Mouse (Mus musculus) neural tube, embryonic 14.5 days (tissue): ENCODE measurements at regions not wholly inside any gene's neighbourhood (a gene's known extent, or its start where the extent isn't known, plus 50 kb on each side); places are given as distances from the start of the nearest gene placed in this dataset.
"Not testable (repeated sequence)": the region's sequence is repeated elsewhere in the genome, so short reads cannot be mapped to it uniquely, and the experiment has no call there.

Source experiments
- ATAC-seq: fragments of 200-750 bp; cut with Nextera tagmentation; 2 replicates; pipeline ENCODE4 v1.8.0; 2017; ENCODE audit warnings: low read depth, mild to moderate bottlenecking, moderate TSS enrichment, moderate library complexity
- H3K27ac ChIP-seq: fragments of 300-500 bp; sonication (generic); 2 replicates; pipeline ENCODE4 v1.5.1; 2014; ENCODE audit warnings: low read depth, mild to moderate bottlenecking, control low read depth, low read length, moderate library complexity, mixed read lengths
- H3K27me3 ChIP-seq: fragments of 300-500 bp; sonication (generic); 2 replicates; pipeline ENCODE4 v1.6.1; 2014; ENCODE audit warnings: low read length; ENCODE audit not compliant: control insufficient read depth, insufficient read depth
- H3K36me3 ChIP-seq: fragments of 300-500 bp; sonication (generic); 2 replicates; pipeline ENCODE4 v1.6.1; 2014; ENCODE audit warnings: low read length, mixed read lengths; ENCODE audit not compliant: control insufficient read depth, insufficient read depth
- H3K4me1 ChIP-seq: fragments of 300-500 bp; sonication (generic); 2 replicates; pipeline ENCODE4 v1.6.1; 2014; ENCODE audit warnings: low read length; ENCODE audit not compliant: control insufficient read depth, insufficient read depth
- H3K4me2 ChIP-seq: fragments of 300-500 bp; sonication (generic); 2 replicates; pipeline ENCODE4 v1.6.1; 2014; ENCODE audit warnings: mild to moderate bottlenecking, low read depth, low read length, control low read depth
- H3K4me3 ChIP-seq: fragments of 300-500 bp; sonication (generic); 2 replicates; pipeline ENCODE4 v1.5.1; 2014; ENCODE audit warnings: low read depth, low read length, control low read depth, mixed read lengths
- H3K9ac ChIP-seq: fragments of 300-500 bp; sonication (generic); replicated peaks from 2 replicates; pipeline ENCODE4 v1.6.1; 2014; ENCODE audit warnings: low read depth, mild to moderate bottlenecking, control low read depth, low read length, mixed read lengths
- H3K9me3 ChIP-seq: fragments of 300-500 bp; sonication (generic); 2 replicates; pipeline ENCODE4 v1.6.1; 2016; ENCODE audit warnings: low read length; ENCODE audit not compliant: control insufficient read depth
- WGBS: fragments of 180-500 bp; shearing (Covaris S2); extraction: QIAGEN DNeasy Blood & Tissue Kit; methylation state at CpG from one replicate; pipeline ENCODE4 v1.1.7; 2014; 5-methylcytosine and 5-hydroxymethylcytosine counted together

DNA sequence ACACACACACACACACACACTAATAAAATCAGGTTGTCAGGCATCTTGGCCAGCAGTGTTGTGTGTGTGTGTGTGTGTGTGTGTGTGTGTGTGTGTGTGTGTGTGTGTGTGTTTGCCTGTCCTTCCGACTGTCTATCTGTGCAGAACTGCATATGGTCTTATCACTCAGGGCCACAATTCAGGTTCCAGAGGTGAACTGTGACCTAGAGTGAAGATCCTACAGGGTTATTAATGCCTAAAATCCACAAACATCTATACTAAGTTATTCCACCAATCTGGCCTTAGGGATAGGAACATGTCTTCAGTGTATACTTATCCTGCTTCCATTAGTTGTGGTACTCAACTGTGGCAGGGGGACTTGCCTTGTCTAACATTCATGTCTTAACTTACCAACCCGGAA is 96.7 kb downstream of the Zfp369 start:
- not testable (repeated sequence) for H3K27ac ChIP-seq, H3K9me3 ChIP-seq, H3K4me1 ChIP-seq, H3K4me2 ChIP-seq, H3K36me3 ChIP-seq, H3K9ac ChIP-seq, H3K27me3 ChIP-seq, H3K4me3 ChIP-seq, ATAC-seq
- WGBS, result 86% methylated on average over 1 of the region's 2 CpGs

DNA sequence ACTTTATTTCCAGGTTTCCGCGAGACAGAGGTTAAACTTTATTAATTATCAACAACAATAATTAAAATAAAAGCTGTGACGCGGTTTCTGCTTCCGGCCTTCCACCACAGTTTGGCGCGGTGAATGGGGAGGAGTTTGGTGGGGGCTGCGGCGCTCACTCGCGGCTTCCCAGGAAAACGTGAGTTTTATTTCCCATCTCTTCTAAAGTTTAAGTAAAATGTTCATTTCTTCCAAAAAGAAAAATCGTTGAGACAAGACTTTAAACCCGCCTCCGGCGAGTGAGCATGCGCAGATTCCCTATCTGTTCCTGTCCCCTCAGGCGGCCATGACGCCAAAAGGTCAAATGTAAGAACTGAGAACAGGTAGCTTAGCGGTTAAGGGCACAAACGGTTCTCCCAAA is 100.8 kb downstream of the Zfp369 start:
- WGBS, result 49% methylated on average over 19 of the region's 21 CpGs
- H3K4me2 ChIP-seq, H3K36me3 ChIP-seq, H3K9me3 ChIP-seq, H3K4me3 ChIP-seq, ATAC-seq, H3K27ac ChIP-seq, H3K4me1 ChIP-seq, H3K27me3 ChIP-seq, H3K9ac ChIP-seq: not testable (repeated sequence)

DNA sequence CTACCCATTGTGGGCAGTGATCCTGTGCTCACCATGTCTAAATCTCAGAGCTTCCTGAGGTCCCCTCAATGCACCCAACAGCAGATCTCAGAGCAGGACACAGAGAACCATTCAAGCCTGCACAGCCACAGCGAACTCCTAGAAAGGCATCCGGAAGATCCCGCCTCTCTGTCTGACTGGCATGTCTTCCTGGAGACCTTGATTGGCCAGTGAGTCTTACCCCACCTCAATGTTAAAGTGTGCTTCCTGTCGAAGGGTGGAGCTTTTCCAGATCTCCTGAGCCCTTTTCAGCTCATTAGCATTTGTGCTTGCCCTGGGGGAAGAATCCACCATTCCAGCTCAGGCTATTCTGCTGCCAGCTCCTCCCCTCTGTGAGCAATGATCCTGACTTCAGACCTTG is 97.5 kb upstream of the Gm10139 start:
- H3K27ac ChIP-seq, ATAC-seq: not testable (repeated sequence)
- WGBS, result 76% methylated on average over 3 of the region's 4 CpGs

DNA sequence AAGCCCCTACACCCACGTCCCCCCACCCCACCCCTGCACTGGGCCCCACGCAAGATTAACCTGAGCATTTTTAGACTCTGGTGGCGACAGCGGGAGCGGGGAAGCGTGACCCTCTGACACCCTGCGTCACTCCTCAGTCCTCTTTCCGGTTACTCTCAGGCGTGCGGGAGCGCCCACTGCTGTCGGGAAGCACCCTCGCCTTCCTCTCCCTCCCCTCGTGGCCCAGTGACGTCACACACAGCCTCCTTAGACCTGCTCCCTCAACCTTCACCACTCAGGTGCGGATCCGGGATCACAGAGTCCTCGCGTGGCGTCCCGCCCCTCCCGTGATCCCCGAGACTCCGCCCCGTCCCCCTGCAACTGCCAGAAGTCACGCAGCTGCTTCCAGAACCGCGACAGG is 92.3 kb upstream of the Gm10139 start:
- H3K4me2 ChIP-seq, ATAC-seq, H3K27me3 ChIP-seq, H3K9ac ChIP-seq, H3K4me1 ChIP-seq, H3K9me3 ChIP-seq, H3K36me3 ChIP-seq, H3K27ac ChIP-seq: not testable (repeated sequence)
- WGBS, result 4% methylated on average over 24 of the region's 28 CpGs
- peak overlapping the region; percentile 10; the same call in 1 of the 2 replicates for H3K4me3 ChIP-seq

More for the DNA sequence above, 97.5 kb upstream of the Gm10139 start:
- not testable (repeated sequence) for H3K36me3 ChIP-seq, H3K9me3 ChIP-seq, H3K4me1 ChIP-seq, H3K9ac ChIP-seq, H3K4me3 ChIP-seq, H3K27me3 ChIP-seq, H3K4me2 ChIP-seq
